Mouse (Mus musculus): ENCODE measurements at regions not wholly inside any gene's neighbourhood (a gene's known extent, or its start where the extent isn't known, plus 50 kb on each side); places are given as distances from the start of the nearest gene placed in this dataset.

DNA sequence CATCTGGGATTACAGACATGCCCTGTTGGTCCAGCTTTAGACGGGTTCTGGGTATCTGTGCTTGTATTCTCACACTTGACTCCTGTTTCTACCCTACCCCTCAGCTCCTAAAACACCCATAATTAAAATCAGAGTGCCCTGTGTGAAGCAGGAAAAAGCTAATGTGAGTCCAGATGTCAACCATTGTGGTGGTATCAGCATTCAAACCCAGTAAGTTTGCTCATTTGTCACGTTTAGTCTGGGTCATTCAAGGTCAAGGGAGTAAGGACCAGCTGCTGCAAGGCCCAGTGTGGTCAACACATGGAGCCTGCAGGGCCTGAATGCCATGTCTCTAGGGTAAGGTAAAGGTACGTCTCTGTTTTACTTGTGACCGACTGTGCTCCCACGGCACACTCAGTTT lies 188.9 kb downstream of the Uaca start:
- 26% methylated on average over 5 of the region's 5 CpGs for WGBS
- no peaks in the 10 kb centered on the region for H3K9me3 ChIP-seq (ENCODE audit: control insufficient read depth, low read length)
- H3K4me3 ChIP-seq (replicated peaks; ENCODE audit: low read length): no peak overlapping the region
- no peaks in the 10 kb centered on the region for H3K36me3 ChIP-seq (ENCODE audit: control insufficient read depth, insufficient read depth, low read length)
- H3K27me3 ChIP-seq (ENCODE audit: control insufficient read depth, insufficient read depth, low read length): no peaks in the 10 kb centered on the region
- DNase-seq (ENCODE audit: low spot score) (no peak), ATAC-seq (ENCODE audit: low FRiP score, low read depth) (no peak)
- H3K9ac ChIP-seq (ENCODE audit: low read depth, low read length, severe bottlenecking): no peak overlapping the region
- H3K27ac ChIP-seq (replicated peaks; ENCODE audit: low read depth, low read length): no peak overlapping the region
- H3K4me2 ChIP-seq (replicated peaks; ENCODE audit: low read depth, low read length, severe bottlenecking): no peak overlapping the region
- H3K4me1 ChIP-seq (ENCODE audit: control insufficient read depth, insufficient read depth, low read length): peaks cover 7% of the 10 kb centered on the region; the same call in 1 of the 2 replicates
- no peak for TF ChIP-seq POLR2A (IDR thresholded peaks at IDR 0.05; ENCODE audit: borderline replicate concordance, extremely low read depth, insufficient read depth, insufficient read length)

DNA sequence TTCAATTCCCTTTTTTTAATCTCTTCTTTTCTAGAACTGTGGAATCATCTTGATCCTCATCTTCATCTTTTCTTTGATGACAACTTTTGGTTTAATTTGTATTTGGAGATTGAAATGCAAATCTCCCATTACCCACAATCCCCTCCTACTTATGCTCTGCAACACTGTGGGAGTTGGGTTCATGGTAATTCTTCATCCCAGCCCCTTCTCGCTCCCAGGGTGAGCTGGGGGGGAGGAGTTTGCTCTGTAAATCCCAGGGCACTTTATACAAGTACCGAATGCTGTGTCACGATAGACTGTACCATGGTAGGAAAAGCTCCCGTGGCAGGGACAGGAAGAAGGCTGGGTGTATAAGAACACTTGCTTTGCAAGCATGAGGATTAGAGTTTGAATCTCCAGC lies 193.8 kb downstream of the Uaca start:
- no peak overlapping the region for H3K9ac ChIP-seq (ENCODE audit: low read depth, low read length, severe bottlenecking)
- no peak for TF ChIP-seq POLR2A (IDR thresholded peaks at IDR 0.05; ENCODE audit: borderline replicate concordance, extremely low read depth, insufficient read depth, insufficient read length)
- H3K4me1 ChIP-seq (ENCODE audit: control insufficient read depth, insufficient read depth, low read length): peaks cover 6% of the 10 kb centered on the region; the same call in 1 of the 2 replicates
- H3K36me3 ChIP-seq (ENCODE audit: control insufficient read depth, insufficient read depth, low read length): no peaks in the 10 kb centered on the region
- WGBS: 61% methylated on average over 4 of the region's 4 CpGs
- H3K9me3 ChIP-seq (ENCODE audit: control insufficient read depth, low read length): no peaks in the 10 kb centered on the region
- no peak overlapping the region for H3K4me3 ChIP-seq (replicated peaks; ENCODE audit: low read length)
- H3K27ac ChIP-seq (replicated peaks; ENCODE audit: low read depth, low read length): no peak overlapping the region
- H3K27me3 ChIP-seq (ENCODE audit: control insufficient read depth, insufficient read depth, low read length): no peaks in the 10 kb centered on the region
- no peak overlapping the region for H3K4me2 ChIP-seq (replicated peaks; ENCODE audit: low read depth, low read length, severe bottlenecking)
- ATAC-seq (ENCODE audit: low FRiP score, low read depth) (no peak), DNase-seq (ENCODE audit: low spot score) (no peak)

DNA sequence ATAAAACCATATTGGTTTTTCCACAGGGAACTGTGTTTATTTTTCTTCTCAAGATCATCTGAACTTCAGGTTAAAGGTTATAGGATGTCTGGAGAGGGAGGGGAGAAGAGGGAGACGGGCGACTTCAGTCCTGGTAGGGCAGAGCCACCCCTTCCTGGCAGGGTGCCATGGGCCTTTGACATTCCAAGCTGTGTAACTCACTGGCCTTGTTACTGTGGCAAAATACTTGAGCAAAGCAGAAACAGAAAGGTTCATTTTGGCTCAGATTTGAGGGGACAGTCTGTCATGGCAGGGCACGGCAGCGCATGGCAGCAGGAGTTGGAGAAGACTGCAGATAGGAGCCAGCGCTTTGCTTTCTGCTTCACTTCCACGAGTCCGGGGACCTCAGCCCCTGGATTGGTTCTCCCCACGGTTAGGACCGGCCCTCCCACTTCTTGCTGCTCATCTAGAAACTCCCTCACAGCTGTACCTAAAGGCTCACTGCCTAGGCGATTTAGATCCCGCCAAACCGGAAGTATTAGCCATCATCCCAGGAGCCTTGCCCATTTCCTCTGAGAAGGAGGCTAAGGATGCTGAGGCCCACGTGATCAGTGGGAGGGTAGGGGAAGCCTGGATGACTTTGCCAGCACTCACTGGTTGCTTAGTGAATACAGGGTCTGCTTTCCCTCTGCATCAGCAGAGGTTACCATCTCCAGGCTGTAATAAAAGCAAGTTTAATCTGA lies 195.5 kb downstream of the Uaca start:
- WGBS: 35% methylated on average over 13 of the region's 13 CpGs
- ATAC-seq (ENCODE audit: low FRiP score, low read depth) (no peak), DNase-seq (ENCODE audit: low spot score) (peak; percentile 56)
- H3K4me2 ChIP-seq (replicated peaks; ENCODE audit: low read depth, low read length, severe bottlenecking): no peak overlapping the region
- peaks cover 6% of the 10 kb centered on the region; the same call in 1 of the 2 replicates for H3K4me1 ChIP-seq (ENCODE audit: control insufficient read depth, insufficient read depth, low read length)
- TF ChIP-seq POLR2A (IDR thresholded peaks at IDR 0.05; ENCODE audit: borderline replicate concordance, extremely low read depth, insufficient read depth, insufficient read length): no peak
- no peak overlapping the region for H3K4me3 ChIP-seq (replicated peaks; ENCODE audit: low read length)
- H3K9me3 ChIP-seq (ENCODE audit: control insufficient read depth, low read length): no peaks in the 10 kb centered on the region
- H3K27ac ChIP-seq (replicated peaks; ENCODE audit: low read depth, low read length): peak overlapping the region; percentile 30; the same call in 1 of the 2 replicates
- H3K9ac ChIP-seq (ENCODE audit: low read depth, low read length, severe bottlenecking): no peak overlapping the region
- no peaks in the 10 kb centered on the region for H3K36me3 ChIP-seq (ENCODE audit: control insufficient read depth, insufficient read depth, low read length)
- no peaks in the 10 kb centered on the region for H3K27me3 ChIP-seq (ENCODE audit: control insufficient read depth, insufficient read depth, low read length)

- Histone ChIP-seq H3K36me3 (ENCODE audit: control insufficient read depth, insufficient read depth, low read length) (no peaks in the 10 kb centered on the region), H3K4me2 (replicated peaks; ENCODE audit: low read depth, low read length, severe bottlenecking) (no peak overlapping the region), H3K9me3 (ENCODE audit: control insufficient read depth, low read length) (no peaks in the 10 kb centered on the region), H3K9ac (ENCODE audit: low read depth, low read length, severe bottlenecking) (no peak overlapping the region), H3K27ac (replicated peaks; ENCODE audit: low read depth, low read length) (no peak overlapping the region), H3K4me3 (replicated peaks; ENCODE audit: low read length) (no peak overlapping the region), H3K4me1 (ENCODE audit: control insufficient read depth, insufficient read depth, low read length) (peaks cover 6% of the 10 kb centered on the region; the same call in 1 of the 2 replicates), H3K27me3 (ENCODE audit: control insufficient read depth, insufficient read depth, low read length) (no peaks in the 10 kb centered on the region)
- DNase-seq (ENCODE audit: low spot score): no peak
- no peak for TF ChIP-seq POLR2A (IDR thresholded peaks at IDR 0.05; ENCODE audit: borderline replicate concordance, extremely low read depth, insufficient read depth, insufficient read length)
- 96% methylated on average over 4 of the region's 5 CpGs for WGBS
- no peak for ATAC-seq (ENCODE audit: low FRiP score, low read depth)
Observed at GRCm38 (mm10) chr9:60991509-60991908, 197.2 kb downstream of the Uaca start.

- TF ChIP-seq POLR2A (IDR thresholded peaks at IDR 0.05; ENCODE audit: borderline replicate concordance, extremely low read depth, insufficient read depth, insufficient read length): no peak
- no peak overlapping the region for H3K27ac ChIP-seq (replicated peaks; ENCODE audit: low read depth, low read length)
- no peaks in the 10 kb centered on the region for H3K36me3 ChIP-seq (ENCODE audit: control insufficient read depth, insufficient read depth, low read length)
- H3K4me3 ChIP-seq (replicated peaks; ENCODE audit: low read length): no peak overlapping the region
- 80% methylated on average over 8 of the region's 8 CpGs for WGBS
- H3K9me3 ChIP-seq (ENCODE audit: control insufficient read depth, low read length): no peaks in the 10 kb centered on the region
- peaks cover 6% of the 10 kb centered on the region; the same call in 1 of the 2 replicates for H3K4me1 ChIP-seq (ENCODE audit: control insufficient read depth, insufficient read depth, low read length)
- H3K4me2 ChIP-seq (replicated peaks; ENCODE audit: low read depth, low read length, severe bottlenecking): no peak overlapping the region
- no peaks in the 10 kb centered on the region for H3K27me3 ChIP-seq (ENCODE audit: control insufficient read depth, insufficient read depth, low read length)
- no peak overlapping the region for H3K9ac ChIP-seq (ENCODE audit: low read depth, low read length, severe bottlenecking)
- ATAC-seq (ENCODE audit: low FRiP score, low read depth): no peak
- DNase-seq (ENCODE audit: low spot score): no peak
Observed at GRCm38 (mm10) chr9:60993661-60994060, 199.3 kb downstream of the Uaca start.
